Mouse (Mus musculus) layer of hippocampus, adult 9-11 months (tissue): Measurements from ENCODE around the gene P3h4.
A peak's percentile ranks its signal among the peaks of the same experiment; 100 is the strongest.
"Not testable (repeated sequence)": the region's sequence is repeated elsewhere in the genome, so short reads cannot be mapped to it uniquely, and the experiment has no call there.

Experiments
- DNase-seq: peaks from one replicate; pipeline ENCODE4 v3.0.0; 2022

The P3h4 gene

GRCm38 (mm10) chr11:100391081-100391883 is 23.4 kb downstream of the P3h4 start:
- DNase-seq: no peak

- no peak for DNase-seq
Measured at GRCm38 (mm10) chr11:100389931-100390445, 24.6 kb downstream of the P3h4 start.

- no peak for DNase-seq
Measured at GRCm38 (mm10) chr11:100388588-100388987, 26.0 kb downstream of the P3h4 start.

- no peak for DNase-seq
Measured at GRCm38 (mm10) chr11:100387589-100388375, 26.9 kb downstream of the P3h4 start.

GRCm38 (mm10) chr11:100387111-100387510 is 27.5 kb downstream of the P3h4 start:
- DNase-seq: no peak

- DNase-seq: no peak
Measured at GRCm38 (mm10) chr11:100386586-100386985, 28.1 kb downstream of the P3h4 start.

- no peak for DNase-seq
Measured at GRCm38 (mm10) chr11:100385016-100385415, 29.6 kb downstream of the P3h4 start.

GRCm38 (mm10) chr11:100382682-100383081 is 32.0 kb downstream of the P3h4 start:
- DNase-seq: no peak

GRCm38 (mm10) chr11:100379311-100379710 is 35.3 kb downstream of the P3h4 start:
- DNase-seq: no peak

- no peak for DNase-seq
Measured at GRCm38 (mm10) chr11:100378446-100378845, 36.2 kb downstream of the P3h4 start.

GRCm38 (mm10) chr11:100377989-100378388 is 36.6 kb downstream of the P3h4 start:
- no peak for DNase-seq

- no peak for DNase-seq
Measured at GRCm38 (mm10) chr11:100376746-100377389, 37.8 kb downstream of the P3h4 start.

- no peak for DNase-seq
Measured at GRCm38 (mm10) chr11:100376005-100376404, 38.6 kb downstream of the P3h4 start.

GRCm38 (mm10) chr11:100375127-100375526 is 39.5 kb downstream of the P3h4 start:
- DNase-seq: no peak

- no peak for DNase-seq
Measured at GRCm38 (mm10) chr11:100371981-100372558, 42.6 kb downstream of the P3h4 start.

- no peak for DNase-seq
Measured at GRCm38 (mm10) chr11:100369822-100370221, 44.8 kb downstream of the P3h4 start.

GRCm38 (mm10) chr11:100369145-100369544 is 45.5 kb downstream of the P3h4 start:
- no peak for DNase-seq

- DNase-seq: no peak
Measured at GRCm38 (mm10) chr11:100362979-100363562, 51.6 kb downstream of the P3h4 start.

- DNase-seq: peak; percentile 53
Measured at GRCm38 (mm10) chr11:100362209-100362978, 52.2 kb downstream of the P3h4 start.

GRCm38 (mm10) chr11:100361059-100361458 is 53.6 kb downstream of the P3h4 start:
- not testable (repeated sequence) for DNase-seq

- DNase-seq: no peak
Measured at GRCm38 (mm10) chr11:100360175-100360574, 54.5 kb downstream of the P3h4 start.
